Mouse (Mus musculus): ENCODE results near the gene Vgll4. TPM values are rescaled to one million over a fixed set of nuclear protein-coding genes. Genes with fewer than 3 reads are reported as not detected.
"Not testable (repeated sequence)": the region's sequence is repeated elsewhere in the genome, so short reads cannot be mapped to it uniquely, and the experiment has no call there.

Gene Vgll4
- total RNA-seq, 1 experiment from 2014 or later, result 47.0 TPM

DNA sequence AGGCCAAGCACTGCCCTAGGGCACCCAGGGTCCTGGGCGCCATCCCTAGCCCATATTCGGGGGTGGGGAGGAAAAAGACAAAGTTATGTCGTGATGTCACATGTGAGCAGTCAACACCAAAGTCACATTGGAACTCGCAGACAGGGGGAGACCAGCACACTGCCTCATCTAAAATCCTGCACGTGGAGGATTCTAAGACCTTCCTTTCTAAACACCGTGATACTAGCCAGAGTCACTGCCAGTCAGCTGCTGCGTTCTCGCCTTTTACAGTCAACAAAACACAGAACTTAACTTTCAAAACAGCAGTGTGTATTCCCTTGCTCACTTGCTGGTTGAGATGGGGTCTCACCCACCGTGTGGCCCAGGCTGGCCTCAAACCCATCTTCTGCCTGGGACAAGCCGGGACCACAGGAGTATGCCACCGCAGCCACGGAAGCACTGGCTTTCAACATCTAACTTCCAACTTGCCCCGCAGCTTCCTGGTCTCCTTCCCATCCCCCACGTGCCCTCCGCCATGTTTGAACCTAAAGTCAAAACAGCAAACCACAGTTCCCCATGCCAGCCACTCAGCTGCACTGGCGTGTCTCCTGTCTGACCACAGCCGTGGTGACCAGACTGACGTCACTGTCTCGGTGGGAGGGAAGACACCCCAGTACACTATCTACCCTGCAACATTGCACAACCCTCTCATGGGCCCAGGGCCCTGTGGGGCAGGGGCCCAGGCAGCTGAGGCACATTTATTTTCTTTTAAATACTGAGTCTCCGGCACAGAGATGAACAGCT, 76.2 kb downstream of the Vgll4 start:
- DNase-seq, result peak; percentile 65

DNA sequence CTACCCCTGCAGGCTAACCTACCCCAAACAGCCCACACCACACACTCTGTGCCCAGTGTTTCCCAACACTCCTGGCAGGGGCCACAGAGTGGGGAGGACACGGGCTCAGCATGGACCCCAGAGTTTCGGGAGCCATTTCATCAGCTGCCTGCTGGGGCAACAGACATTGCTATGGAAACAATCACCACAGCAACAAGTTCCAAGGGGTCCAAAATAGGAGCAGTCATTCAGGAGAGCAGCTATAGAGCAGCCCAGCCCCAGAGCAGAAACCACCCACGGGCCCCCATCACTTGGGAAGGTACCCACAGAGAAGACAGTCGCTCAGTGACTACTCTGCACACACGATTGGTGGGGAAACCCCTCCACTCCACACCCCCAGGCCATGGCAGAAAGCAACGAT, 77.4 kb downstream of the Vgll4 start:
- DNase-seq, result no peak

DNA sequence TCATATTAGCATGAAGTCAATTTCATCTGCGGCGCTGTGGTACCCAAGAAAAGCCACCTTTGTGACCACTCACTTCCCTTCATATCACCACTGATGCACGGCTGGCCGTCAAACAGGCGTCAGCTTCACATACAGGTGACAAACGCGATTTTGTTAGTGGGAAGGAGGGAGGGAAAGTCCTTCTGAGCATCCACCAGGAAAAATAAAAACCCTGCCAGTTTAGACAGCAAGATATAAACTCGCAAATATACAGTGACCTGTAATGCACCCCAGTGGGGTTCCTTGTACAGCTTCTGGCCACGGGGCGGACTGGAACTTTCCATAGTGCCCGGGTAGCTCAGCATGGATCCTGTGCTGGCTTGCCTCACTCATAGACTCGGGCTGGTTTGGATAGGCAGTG, 78.0 kb downstream of the Vgll4 start:
- DNase-seq, result no peak

DNA sequence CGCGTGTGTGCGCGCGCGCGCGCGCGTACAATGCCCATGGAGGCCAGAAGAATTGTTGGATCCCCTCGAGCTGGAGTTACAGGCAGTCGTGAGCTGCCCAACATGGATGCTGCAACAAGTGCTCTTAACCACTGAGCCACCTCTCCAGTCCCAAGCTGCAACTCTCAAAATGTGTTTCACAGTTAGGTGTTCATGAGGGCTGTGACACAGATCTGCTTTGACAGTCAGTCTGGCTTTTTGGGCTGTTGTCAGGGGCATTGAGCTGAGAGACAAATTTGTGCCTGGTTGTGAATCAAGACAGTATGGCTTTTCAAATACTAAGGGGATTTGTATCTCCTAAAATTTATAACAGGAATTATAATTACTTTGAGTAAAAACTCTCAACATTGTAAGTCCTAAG, 78.5 kb downstream of the Vgll4 start:
- no peak for DNase-seq

DNA sequence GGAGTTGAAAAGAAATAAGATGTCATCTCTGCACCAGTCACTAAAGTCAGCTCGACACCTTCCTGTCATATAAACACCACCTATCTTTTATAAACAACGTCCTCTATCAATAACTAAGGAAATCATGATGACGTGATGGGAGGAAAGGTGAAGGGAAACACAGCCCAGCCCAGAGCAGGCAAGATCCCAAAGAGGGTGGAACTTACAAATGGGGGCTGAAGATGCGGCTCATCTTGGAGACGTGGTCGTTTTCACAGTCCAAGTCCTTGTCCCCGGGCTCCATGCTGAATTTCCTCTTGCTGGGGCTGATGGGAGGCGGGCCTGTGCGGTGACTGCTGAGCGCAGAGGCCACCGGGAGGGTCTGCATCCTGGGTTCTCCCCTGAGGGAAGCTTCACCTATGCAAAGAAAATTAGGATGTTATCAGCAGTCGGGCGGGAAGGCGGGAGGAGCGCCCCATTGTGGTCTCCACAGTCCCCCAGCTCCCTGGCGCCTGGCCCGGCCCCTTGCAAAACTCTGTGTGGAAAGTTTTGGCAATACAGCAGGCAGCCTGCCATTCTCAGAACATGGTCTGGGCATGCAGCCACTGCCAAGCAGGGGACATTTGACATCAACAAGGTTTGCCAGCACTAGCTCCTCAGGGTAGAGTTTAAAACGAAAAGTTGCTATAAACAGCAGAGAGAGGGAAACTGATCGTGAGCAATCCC, 79.2 kb downstream of the Vgll4 start:
- DNase-seq, result peak; percentile 91

DNA sequence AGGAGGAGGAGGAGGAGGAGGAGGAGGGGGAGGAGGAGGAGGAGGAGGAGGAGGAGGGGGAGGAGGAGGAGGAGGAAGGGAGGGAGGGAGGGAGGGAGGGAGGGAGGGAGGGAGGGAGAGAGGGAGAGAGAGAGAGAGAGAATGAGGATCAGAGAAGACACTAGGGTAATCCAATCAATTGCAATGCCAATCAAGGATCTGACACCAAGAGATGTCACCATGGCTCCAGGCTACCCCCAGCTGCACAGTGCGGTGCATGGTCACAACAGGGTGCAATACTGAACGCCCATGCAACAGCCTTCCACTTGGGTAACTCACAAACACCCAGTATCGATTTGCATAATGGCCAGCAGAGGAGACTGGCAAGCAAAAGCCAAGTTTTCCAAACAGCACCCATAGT, 79.8 kb downstream of the Vgll4 start:
- DNase-seq, result not testable (repeated sequence)

DNA sequence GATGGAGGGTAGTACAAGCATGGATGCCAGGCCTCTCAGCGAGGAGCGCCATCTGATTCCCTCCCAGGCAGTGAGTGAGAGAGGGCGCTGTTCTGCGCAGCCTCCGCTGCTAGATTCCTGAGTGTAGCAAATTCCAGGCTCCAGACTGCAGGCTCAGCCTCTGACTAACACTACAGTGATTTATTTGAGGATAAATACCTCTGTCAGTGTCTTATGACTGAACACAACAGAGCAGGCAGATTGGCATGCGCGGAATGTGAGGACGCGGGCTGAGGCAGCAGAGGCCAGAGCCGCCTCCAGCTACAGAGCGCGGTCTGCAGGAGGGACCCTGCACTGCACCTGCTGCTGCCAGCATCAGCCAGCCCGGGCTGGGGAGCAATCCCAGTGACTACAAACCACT, 80.9 kb downstream of the Vgll4 start:
- DNase-seq, result peak; percentile 84

DNA sequence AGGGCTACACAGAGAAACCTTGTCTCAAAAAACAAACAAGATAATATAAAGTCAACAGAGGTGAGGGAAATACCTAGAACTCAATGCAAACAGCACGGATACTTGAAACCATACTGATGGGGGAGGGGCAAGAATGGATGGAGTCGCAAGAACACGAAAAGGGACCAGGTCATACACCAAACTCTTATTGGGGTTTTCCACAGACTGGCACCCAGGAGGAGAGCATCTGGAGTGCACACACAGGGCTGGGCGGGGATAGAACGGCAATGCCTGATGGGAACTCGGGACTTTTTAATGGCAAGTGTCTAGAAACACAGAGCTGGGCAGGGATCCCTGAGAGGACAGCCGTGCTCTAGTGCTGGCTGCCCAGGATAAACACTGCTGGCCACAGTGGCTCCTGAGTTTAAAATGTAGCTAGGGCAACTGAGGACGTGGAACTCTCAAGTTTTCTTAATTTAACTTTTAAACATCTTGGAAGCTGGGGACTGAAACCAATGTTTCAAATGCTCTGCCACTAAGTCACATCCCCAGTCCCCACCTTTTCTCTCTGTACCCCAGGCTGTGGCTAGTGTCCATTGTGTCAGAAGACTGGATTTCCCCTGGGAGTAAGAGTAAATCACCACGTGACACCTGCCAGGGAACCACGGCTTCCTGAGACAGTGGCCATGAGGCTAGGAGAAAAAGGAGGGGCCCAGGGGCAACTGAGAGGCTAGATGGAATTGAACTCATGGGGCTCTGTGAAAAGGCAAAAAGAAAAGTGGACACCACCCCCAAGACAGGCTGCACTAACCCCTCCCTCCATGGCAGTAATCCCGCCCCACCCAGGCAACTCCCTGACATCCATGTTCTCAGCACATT, 83.1 kb downstream of the Vgll4 start:
- no peak for DNase-seq

DNA sequence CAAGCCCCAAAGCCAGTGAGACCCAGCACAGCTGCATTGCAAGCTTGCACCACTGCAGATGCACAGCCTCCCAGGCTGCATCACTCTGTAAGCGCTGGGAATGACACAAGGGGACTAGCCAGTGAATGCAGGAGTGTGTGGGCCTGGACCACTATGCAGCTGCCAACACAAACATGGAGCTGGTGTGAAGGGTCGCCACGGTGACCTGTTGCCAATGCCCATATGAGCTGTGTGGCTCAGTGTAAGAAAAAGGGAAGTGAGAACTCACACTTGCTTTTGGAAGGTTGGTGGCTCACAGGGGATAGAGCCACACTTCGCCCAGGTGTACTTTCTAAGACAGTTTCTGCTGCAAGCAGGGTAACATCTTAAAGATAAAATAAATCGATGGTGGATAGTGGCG, 83.8 kb downstream of the Vgll4 start:
- no peak for DNase-seq

DNA sequence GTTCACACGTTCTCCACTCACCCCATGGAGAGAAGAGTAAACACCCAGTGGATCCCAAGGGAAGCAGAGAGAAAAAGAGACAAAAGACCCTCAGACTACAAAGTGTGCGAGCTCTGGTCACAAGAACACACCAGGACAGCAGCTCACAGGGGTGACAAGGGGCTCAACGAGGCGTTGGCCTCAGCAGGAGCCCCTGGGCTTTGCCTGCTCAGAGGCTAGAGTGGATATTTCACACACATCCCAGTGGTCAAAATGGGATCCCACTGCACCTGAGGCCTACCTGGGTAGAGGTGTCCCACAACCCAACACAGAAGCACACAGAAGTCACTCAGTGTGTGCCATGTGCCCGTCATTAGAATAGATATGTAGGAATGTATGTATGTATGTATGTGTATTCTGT, 84.7 kb downstream of the Vgll4 start:
- no peak for DNase-seq

DNA sequence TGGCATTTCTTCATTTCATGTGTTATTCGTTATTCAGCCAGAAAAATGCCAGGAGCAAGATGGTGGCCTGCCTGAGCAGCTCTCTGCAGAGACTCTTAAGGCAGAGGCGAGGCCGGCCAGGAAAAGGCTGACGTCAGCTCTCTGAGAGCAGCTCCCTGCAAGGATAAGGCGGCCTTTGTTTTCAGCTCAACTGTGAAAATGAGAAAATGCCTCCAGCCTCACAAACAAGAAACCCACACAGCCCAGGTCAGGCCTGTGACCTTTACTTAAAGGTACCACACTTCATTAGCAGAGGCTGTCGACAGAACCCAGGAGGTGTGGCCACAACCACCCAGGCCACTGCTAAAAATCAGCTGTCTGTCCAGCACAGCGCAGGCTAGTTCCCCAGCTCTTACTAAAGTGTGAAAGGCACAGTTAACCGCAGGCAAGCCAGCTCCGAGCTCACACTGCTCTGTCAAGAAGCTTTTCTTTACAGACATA, 86.5 kb downstream of the Vgll4 start:
- DNase-seq, result peak; percentile 66

DNA sequence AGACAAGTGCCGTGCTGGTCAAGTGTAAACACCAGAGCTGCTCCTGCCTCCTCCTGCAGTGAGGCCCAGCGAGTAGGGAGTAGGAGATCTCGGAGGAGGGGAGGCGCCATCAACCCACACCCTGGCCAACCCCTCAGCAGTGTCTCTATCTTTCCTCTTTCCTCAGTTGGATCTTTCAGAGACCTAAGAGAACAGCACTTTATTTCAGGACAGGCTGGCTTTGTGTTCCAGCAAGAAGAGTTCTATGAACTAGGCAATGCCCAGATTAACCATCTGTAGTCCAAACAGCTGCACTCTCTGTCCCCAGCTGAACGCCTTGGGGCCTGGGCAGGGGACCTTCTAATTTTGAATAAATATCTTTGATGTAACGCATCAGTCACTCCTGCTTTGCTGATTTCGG, 87.1 kb downstream of the Vgll4 start:
- no peak for DNase-seq

DNA sequence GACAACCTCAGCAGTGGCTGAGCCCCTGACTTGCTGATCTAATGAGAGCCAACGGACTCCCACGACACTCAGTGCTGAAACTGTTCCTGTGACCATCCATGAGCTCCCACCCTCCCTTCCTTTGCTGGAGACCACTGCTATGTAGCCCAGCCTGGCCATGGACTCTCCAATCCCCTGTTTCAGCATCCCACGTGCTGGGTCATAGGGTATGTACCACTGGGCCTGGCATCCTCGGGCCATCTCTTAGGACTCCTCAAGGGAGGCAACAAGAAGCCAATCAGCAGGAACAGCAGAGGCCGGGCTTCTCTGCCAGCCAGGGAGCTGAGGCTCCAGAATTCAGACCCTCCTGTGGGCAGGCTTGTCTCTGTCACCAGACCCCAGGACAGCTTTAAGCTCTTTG, 87.6 kb downstream of the Vgll4 start:
- DNase-seq, result no peak

DNA sequence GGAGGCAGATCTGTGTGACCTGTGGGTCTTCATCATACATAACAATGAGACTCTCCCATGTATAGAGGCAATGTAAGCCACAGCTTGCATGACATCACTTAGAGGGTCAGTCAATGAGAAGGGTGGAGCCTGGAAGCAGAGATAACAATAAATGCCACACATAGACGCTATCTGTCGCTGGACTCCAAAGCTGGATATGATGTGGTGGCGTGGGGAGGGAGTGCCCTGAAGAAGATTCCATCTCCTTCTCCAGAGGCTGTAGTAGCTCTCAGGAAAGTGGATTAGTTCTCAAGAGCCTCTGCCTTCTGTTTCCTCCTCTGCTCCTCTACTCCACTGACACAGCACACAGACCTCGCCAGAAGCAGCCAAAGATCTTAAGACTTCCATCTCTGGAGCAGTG, 89.0 kb downstream of the Vgll4 start:
- DNase-seq, result no peak

DNA sequence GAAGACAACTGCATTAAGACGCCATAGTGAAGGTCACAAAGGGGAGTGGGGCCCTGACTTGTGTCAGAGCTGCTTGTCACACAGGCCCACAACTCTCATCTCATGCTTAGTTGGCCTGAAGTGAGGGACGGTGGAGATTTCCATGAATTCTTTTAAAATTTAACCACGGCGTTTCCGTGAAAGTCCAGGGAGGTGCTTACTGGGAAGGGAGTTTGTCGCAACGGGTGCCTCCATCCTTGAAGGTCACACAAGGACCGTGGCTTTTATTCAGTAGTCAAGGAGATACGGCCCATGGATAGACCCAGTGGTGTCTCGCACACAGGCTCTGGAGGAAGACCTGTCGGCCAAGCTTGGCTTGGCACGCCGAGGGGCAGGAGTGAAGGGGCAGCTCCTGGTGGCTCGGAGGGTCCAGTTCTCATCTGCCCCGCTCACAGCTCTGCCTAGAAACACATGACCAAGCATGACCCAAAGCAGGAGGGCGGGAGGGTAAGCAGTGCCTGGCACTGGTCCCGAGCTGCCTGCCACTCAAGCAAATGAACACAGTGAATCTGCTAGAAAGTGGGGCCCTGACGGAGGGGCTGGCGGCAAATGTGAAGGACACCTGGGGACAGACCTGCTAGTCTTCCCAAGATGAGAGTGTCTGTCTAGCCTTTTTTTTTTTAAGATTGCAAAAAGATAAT, 90.8 kb downstream of the Vgll4 start:
- no peak for DNase-seq

DNA sequence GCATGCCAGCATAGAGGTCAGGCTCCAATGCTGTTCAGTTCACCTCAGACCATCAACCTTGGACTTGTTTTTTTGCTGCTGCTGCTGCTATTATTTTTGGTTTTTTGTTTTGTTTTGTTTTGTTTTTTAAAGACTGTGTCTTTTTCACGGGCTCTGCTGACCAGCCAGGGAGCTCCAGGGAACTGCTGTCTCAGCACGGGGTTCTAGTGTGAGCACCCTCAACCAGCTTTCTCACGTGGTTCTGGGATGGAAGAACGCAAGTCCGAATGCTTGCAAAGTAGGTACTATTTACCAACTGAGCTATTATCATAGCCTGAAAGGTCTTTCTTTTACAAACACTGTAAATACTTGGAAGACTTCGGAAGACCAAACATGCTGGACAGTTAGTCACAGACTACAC, 93.2 kb downstream of the Vgll4 start:
- no peak for DNase-seq

DNA sequence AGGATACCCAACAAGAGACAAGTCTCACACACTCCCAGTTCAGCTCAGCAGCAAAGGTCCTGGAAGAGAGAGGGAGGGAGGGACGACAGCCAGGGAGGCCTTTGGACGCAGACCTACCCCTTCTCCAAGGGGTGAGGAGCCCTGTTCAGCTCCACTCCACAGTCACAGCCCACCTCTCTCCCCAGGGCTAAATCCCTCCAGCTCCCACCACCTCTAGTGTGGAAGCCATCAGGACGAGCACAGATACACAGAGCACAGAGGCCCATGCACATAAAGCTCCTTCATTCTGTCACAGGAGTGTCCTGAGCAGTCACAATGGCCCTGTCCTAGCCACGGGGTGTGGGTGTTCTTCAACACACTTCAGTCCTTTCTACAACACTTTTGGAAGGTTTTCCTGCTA, 93.8 kb downstream of the Vgll4 start:
- no peak for DNase-seq

DNA sequence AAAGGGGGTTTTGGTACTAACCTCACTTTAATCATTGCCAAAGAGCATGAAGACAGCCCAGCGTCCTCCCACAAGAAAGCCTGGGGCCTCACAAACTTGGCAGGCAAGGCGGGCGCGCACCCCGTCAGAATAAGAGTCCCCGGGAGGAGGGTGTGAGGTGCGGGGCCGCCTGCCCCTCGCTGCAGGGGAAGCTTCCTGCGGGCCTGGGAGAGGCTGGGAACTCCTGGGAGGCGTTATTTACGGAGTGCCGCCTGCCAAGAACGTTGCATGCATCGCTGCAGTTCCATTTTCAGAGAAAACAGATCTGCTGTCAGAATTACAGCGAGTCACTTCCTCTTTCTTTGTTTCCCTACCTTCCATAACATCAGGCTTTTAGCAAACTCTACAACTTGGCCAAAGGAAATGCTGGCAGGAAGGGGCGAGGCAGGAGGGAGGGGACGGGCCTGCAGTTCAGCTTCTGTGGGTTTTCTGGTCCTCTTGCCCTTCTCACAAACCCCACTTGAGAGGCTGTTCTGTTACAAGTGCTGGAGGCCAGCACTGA, 94.7 kb downstream of the Vgll4 start:
- peak; percentile 93 for DNase-seq

DNA sequence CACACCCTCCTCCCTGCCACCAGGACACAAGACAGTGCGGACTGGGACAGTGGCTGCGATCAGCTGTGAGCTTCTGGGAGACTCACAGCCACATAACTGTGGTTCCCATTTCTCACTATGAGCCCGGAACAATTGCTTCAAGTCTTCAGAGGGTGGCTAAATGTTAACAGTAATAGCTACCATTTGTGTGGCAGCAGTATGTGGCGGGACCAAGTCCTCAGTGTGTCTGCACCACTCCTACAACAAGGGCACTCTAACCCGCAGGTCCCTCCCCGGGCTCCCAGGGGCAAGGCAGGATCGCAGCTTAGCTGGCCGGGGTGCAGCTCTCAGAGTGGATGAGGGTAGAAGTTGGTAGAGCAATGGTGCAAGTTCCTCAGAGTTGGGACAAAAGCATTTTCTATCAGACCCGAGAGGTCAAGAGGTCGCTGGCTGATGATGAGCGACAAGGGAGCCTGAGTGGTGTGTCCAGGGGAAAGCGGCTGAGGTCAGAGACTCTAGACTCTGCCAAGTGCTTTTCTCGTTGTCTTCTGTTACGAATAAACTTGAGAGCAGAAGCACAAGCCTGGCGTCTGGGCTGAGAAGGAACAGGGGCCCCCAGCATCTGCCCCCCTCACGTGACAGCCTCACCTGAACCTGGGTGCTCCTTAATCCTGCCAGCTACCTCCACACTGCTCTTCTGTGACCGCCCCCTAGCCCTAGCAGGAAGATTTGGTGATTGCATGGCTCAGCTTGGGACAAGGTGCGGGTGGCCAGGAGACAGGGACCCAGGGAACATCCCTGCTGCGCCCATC, 95.5 kb downstream of the Vgll4 start:
- DNase-seq, result no peak

DNA sequence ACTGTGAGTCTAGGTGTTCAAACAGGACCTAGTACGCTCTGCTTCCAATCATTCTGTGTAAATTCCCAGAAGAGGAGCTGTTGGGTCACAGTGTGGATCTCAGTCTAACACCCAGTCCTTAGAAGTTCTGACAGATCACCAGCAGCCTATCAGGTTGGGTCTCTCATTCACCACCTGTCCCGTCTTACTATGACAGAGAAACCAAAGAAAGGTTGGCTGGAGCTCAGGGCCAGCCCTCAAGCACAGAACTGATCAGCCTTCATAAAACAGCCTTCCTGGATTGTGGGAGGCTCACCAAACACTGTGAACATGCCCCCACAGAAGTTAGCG, 96.0 kb downstream of the Vgll4 start:
- no peak for DNase-seq

DNA sequence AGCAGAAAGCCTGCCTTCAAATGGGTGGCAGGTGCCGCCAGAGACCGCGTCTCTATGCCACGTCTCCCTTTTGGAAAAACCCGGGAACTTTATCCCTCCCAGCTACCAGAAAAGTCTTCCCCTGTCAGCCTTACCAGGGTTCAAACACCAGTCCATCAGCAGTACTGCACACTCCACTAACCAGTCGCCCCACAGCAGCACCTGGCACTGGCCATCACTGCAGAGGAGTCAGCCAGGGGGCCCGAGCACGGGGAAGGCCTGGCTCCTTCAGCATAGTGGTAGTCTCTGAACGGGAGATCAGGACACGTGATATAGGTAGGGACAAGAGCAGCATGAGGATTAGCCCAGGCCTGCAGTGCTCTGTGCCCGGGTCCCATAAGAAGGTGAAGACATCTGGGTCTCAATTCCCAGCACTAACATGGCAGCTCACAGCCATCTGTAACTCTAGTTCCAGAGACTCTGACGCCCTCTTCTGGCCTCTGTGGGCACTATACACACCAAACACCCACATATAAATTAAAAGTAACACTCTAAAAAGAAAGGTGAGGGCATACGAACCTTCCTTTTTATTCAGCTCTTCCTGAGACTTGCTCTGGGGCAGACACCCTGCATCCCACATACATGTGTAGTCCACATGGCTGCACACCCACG, 98.7 kb downstream of the Vgll4 start:
- DNase-seq, result no peak

Data from adrenal gland, postnatal 25 days (tissue).